Mouse (Mus musculus): ENCODE measurements around the gene Rpl7l1.

GRCm38 (mm10) chr17:46776087-46776486 lies 6.4 kb downstream of the Rpl7l1 start:
- TF ChIP-seq CTCF (IDR thresholded peaks at IDR 0.05; ENCODE audit: borderline replicate concordance, insufficient read depth, low read length) (no peak), POLR2A (IDR thresholded peaks at IDR 0.05; ENCODE audit: low read depth, low read length) (no peak)
